Mouse (Mus musculus) G1E (cell line): ENCODE measurements around the gene Gabbr1.

Experiments used
- CTCF ChIP-seq: IDR thresholded peaks from 2 replicates; pipeline ENCODE4 v1.5.1; 2012; ENCODE audit warnings: low read depth, low read length, inconsistent platforms, mixed read lengths
- GATA1 ChIP-seq: IDR thresholded peaks from 2 replicates; pipeline ENCODE4 v1.6.1; 2012; ENCODE audit warnings: borderline replicate concordance, low read length, inconsistent platforms, mixed read lengths
- GATA2 ChIP-seq: IDR thresholded peaks from 2 replicates; pipeline ENCODE4 v1.6.1; 2012; ENCODE audit warnings: low read depth, low read length, inconsistent platforms, borderline replicate concordance
- POLR2AphosphoS5 ChIP-seq: IDR thresholded peaks from 2 replicates; pipeline ENCODE4 v1.6.1; 2012; ENCODE audit warnings: low read depth, low read length, inconsistent platforms; ENCODE audit not compliant: insufficient replicate concordance

DNA sequence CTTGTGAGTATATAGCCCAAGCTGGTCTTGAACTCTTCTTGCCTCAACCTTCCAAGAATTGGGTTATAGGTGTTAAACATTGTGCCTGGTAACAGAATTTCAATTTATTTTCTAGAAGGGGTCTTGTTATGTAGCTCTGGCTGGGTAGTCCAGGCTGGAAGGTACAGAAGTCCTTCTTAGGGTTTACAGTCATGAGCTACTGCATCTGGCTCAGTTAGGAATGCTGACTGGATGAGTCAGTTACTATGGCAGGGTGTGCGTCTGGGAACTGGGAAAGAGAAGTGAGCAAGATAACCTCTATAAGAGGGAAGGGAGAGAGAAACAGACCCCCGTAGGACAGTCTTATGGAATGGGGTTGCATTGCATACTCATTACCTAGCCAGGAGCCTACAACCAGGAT, 30.0 kb downstream of the Gabbr1 start:
- no peak for TF ChIP-seq CTCF
- no peak for TF ChIP-seq POLR2AphosphoS5
- no peak for TF ChIP-seq GATA2
- no peak for TF ChIP-seq GATA1
